Comparison of ENCODE assay signal across 8 mouse cellular contexts in the genomic region with DNA sequence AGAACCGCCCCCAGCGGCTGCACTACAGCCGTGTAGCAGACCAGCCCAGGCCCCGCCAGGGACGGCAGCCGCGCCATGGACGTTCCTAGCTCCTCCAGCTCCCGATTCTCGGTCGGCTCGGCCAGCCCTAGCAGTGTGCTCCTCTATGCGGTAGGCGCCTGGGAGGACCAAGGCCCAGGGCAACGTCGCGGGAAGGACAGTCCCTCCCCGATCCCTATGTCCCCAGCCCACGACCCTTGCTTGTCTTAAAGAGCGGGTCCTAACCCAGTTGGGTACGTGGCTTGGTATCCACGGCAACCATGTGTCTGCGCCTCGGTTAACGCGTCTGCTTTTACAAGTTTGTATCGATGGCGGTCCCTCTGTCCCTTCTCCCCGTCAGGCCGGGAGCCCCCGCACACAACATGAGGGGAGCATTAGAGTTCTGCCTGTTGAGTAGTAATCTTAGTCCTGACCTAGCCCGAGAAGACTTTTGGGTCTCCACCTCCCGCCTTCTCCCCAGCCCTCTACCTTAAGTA. TPM values are rescaled to one million over a fixed set of nuclear protein-coding genes. Genes with fewer than 3 reads are reported as not detected.
DNase-seq lines count a peak whose midpoint lies in the region; ATAC-seq and TF ChIP-seq lines count a peak whose summit lies in the region.

No protein-coding gene starts in this region.

- in situ Hi-C loops in ES-E14 (cut with MboI; ENCODE audit: low sequenced_read_pairs in 2 of 2, unreplicated experiment in 2 of 2), result no loop called here

- WGBS in heart, embryonic 12.5 days, result under 1% methylated on average over 33 of the region's 33 CpGs
- whole genome bisulfite sequencing in forebrain, embryonic 15.5 days, result under 1% methylated on average over 33 of the region's 33 CpGs

- H3K27ac ChIP-seq in heart, embryonic 12.5 days (ENCODE audit: poor library complexity, severe bottlenecking), result peak overlapping the region; percentile 95
- H3K27ac ChIP-seq in ES-E14 (ENCODE audit: insufficient read depth, low read depth, low read length, poor library complexity, severe bottlenecking), result peak overlapping the region; percentile 37
- H3K27ac ChIP-seq in forebrain, embryonic 15.5 days (replicated peaks), result peak overlapping the region; percentile 86

- H3K9me3 ChIP-seq in heart, embryonic 12.5 days (replicated peaks), result no peaks in the 10 kb centered on the region
- no peaks in the 10 kb centered on the region for H3K9me3 ChIP-seq in ES-E14 (ENCODE audit: control insufficient read depth, insufficient read depth, low read depth, low read length)
- H3K9me3 ChIP-seq in forebrain, embryonic 15.5 days, result no peaks in the 10 kb centered on the region

- DNase-seq in heart, adult 9 months (ENCODE audit: low spot score in 2 of 2), result no peak
- DNase-seq in ES-E14 (ENCODE audit: low read depth, low spot score) (peak; percentile 22), adipocyte (ENCODE audit: low spot score) (no peak)
- no peak for DNase-seq in layer of hippocampus, postnatal 36 days
- no peak for DNase-seq in testis, postnatal 10 days (ENCODE audit: low spot score)

- peaks cover 79% of the 10 kb centered on the region for H3K4me1 ChIP-seq in heart, embryonic 12.5 days (replicated peaks)
- H3K4me1 ChIP-seq in ES-E14 (ENCODE audit: control insufficient read depth in 2 of 2, insufficient read depth in 2 of 2, low read length in 2 of 2, poor library complexity in 1 of 2), result peaks cover 0 to 9% of the 10 kb centered on the region in 2 experiments; a peak in 1 of 4 replicates
- H3K4me1 ChIP-seq in forebrain, embryonic 15.5 days, result peaks cover 21% of the 10 kb centered on the region

- no peaks in the 10 kb centered on the region for H3K27me3 ChIP-seq in heart, embryonic 12.5 days (replicated peaks)
- no peaks in the 10 kb centered on the region for H3K27me3 ChIP-seq in forebrain, embryonic 15.5 days

- ATAC-seq in heart, embryonic 12.5 days (ENCODE audit: insufficient number of reproducible peaks, low FRiP score), result peak; percentile 24
- peak; percentile 88 for ATAC-seq in forebrain, embryonic 15.5 days (replicated peaks)
- ATAC-seq in megakaryocyte, adult 5-6 weeks (ENCODE audit: poor library complexity, severe bottlenecking), result peak; percentile 10

- peak overlapping the region; percentile 98 for H3K9ac ChIP-seq in heart, embryonic 12.5 days
- peak overlapping the region; percentile 95 for H3K9ac ChIP-seq in ES-E14 (ENCODE audit: insufficient read depth, low read depth, low read length, poor library complexity, severe bottlenecking)
- H3K9ac ChIP-seq in forebrain, embryonic 15.5 days (replicated peaks), result peak overlapping the region; percentile 93

- H3K4me3 ChIP-seq in heart, embryonic 12.5 days, result peak overlapping the region; percentile 94
- peak overlapping the region; percentile 78 to 98 for H3K4me3 ChIP-seq in ES-E14 (ENCODE audit: insufficient read depth in 1 of 2, low read depth in 1 of 2, low read length in 2 of 2, poor library complexity in 1 of 2, severe bottlenecking in 1 of 2)
- H3K4me3 ChIP-seq in forebrain, embryonic 15.5 days, result peak overlapping the region; percentile 91

- H3K4me2 ChIP-seq in heart, embryonic 12.5 days, result peak overlapping the region; percentile 78
- peak overlapping the region; percentile 81 for H3K4me2 ChIP-seq in forebrain, embryonic 15.5 days (replicated peaks)

- peaks cover 36% of the 10 kb centered on the region for H3K36me3 ChIP-seq in heart, embryonic 12.5 days
- peaks cover 23% of the 10 kb centered on the region for H3K36me3 ChIP-seq in ES-E14 (ENCODE audit: control insufficient read depth, insufficient read depth, low read length, poor library complexity, severe bottlenecking)
- peaks cover 24% of the 10 kb centered on the region for H3K36me3 ChIP-seq in forebrain, embryonic 15.5 days

TF ChIP-seq in ES-E14, 5 proteins besides CTCF, POLR2A, EP300 and RAD21:
- no peak for TF ChIP-seq CHD2 (IDR thresholded peaks at IDR 0.05; ENCODE audit: low read depth, low read length)
- no peak for TF ChIP-seq ZNF384 (IDR thresholded peaks at IDR 0.05; ENCODE audit: low read depth, low read length)
- no peak for TF ChIP-seq ZC3H11A (IDR thresholded peaks at IDR 0.05; ENCODE audit: borderline replicate concordance, low read depth, low read length)
- TF ChIP-seq HCFC1 (IDR thresholded peaks at IDR 0.05; ENCODE audit: borderline replicate concordance, insufficient read depth, low read length), result no peak
- no peak for TF ChIP-seq MAFK (IDR thresholded peaks at IDR 0.05; ENCODE audit: insufficient read depth, low read depth, low read length)

RNA-seq across cellular contexts. Expression of gene 2810004N23Rik, which starts 0.3 kb away (rescaled TPM):
- 57.1 and 59.4 TPM in 2 replicates for polyA plus RNA-seq in heart, embryonic 12.5 days (2016; fragmentation: Nextera tagmentation; extraction: Ambion mirVana)
- total RNA-seq in ES-E14 (2012; rRNA removed), result 71.5 and 83.6 TPM in 2 replicates
- 34.0 and 40.5 TPM in 2 replicates for polyA plus RNA-seq in forebrain, embryonic 15.5 days (2015; fragmentation: Nextera tagmentation; extraction: Ambion mirVana)
- total RNA-seq in megakaryocyte, adult 5-6 weeks (2015), result 11.6 and 13.2 TPM in 2 replicates
- 23.9 and 24.4 TPM in 2 replicates for total RNA-seq in megakaryocyte, adult 5-6 weeks (2017)
- 10 to 100 TPM; 23.3 to 26.1 TPM for total RNA-seq in layer of hippocampus, postnatal 36 days (2021)

RNA-seq across cellular contexts. Expression of gene Gnpat, which starts 0.4 kb away (rescaled TPM):
- polyA plus RNA-seq in heart, embryonic 12.5 days (2016; fragmentation: Nextera tagmentation; extraction: Ambion mirVana), result 109 and 116 TPM in 2 replicates
- 102 and 136 TPM in 2 replicates for total RNA-seq in ES-E14 (2012; rRNA removed)
- polyA plus RNA-seq in forebrain, embryonic 15.5 days (2015; fragmentation: Nextera tagmentation; extraction: Ambion mirVana), result 89.5 and 93.0 TPM in 2 replicates
- 44.3 and 54.3 TPM in 2 replicates for total RNA-seq in megakaryocyte, adult 5-6 weeks (2015)
- 43.9 and 50.3 TPM in 2 replicates for total RNA-seq in megakaryocyte, adult 5-6 weeks (2017)
- 10 to 100 TPM; 55.6 to 68.3 TPM for total RNA-seq in layer of hippocampus, postnatal 36 days (2021)

RNA-seq across cellular contexts. Expression of gene Exoc8, which starts 34.3 kb away (rescaled TPM):
- 10.1 and 10.3 TPM in 2 replicates for polyA plus RNA-seq in heart, embryonic 12.5 days (2016; fragmentation: Nextera tagmentation; extraction: Ambion mirVana)
- total RNA-seq in ES-E14 (2012; rRNA removed), result 12.8 and 16.8 TPM in 2 replicates
- 14.4 and 15.5 TPM in 2 replicates for polyA plus RNA-seq in forebrain, embryonic 15.5 days (2015; fragmentation: Nextera tagmentation; extraction: Ambion mirVana)
- 6.5 and 8.9 TPM in 2 replicates for total RNA-seq in megakaryocyte, adult 5-6 weeks (2015)
- 14.5 and 16.1 TPM in 2 replicates for total RNA-seq in megakaryocyte, adult 5-6 weeks (2017)
- 10 to 100 TPM; 36.6 to 36.8 TPM for total RNA-seq in layer of hippocampus, postnatal 36 days (2021)

RNA-seq across cellular contexts. Expression of gene Sprtn, which starts 34.5 kb away (rescaled TPM):
- 10.4 and 10.9 TPM in 2 replicates for polyA plus RNA-seq in heart, embryonic 12.5 days (2016; fragmentation: Nextera tagmentation; extraction: Ambion mirVana)
- 10.7 and 16.8 TPM in 2 replicates for total RNA-seq in ES-E14 (2012; rRNA removed)
- 11.9 and 12.0 TPM in 2 replicates for polyA plus RNA-seq in forebrain, embryonic 15.5 days (2015; fragmentation: Nextera tagmentation; extraction: Ambion mirVana)
- total RNA-seq in megakaryocyte, adult 5-6 weeks (2015), result 11.0 and 11.1 TPM in 2 replicates
- total RNA-seq in megakaryocyte, adult 5-6 weeks (2017), result 18.9 and 20.7 TPM in 2 replicates
- 10 to 100 TPM; 14.4 to 16.1 TPM for total RNA-seq in layer of hippocampus, postnatal 36 days (2021)

Comparison
In these comparisons a context has a peak if more than half of its experiments do, and no peak if none do; other contexts are left out.
1. ATAC-seq: peak in every context shown above with its lines; median percentile 88 in forebrain, embryonic 15.5 days; 24 in heart, embryonic 12.5 days; 10 in megakaryocyte, adult 5-6 weeks.
2. H3K27ac ChIP-seq: peak in every context shown above with its lines; median percentile 95 in heart, embryonic 12.5 days; 86 in forebrain, embryonic 15.5 days; 37 in ES-E14.